Mouse (Mus musculus): ENCODE data around the gene Acot3.
"Not testable (repeated sequence)": the region's sequence is repeated elsewhere in the genome, so short reads cannot be mapped to it uniquely, and the experiment has no call there.

The Acot3 gene

DNA sequence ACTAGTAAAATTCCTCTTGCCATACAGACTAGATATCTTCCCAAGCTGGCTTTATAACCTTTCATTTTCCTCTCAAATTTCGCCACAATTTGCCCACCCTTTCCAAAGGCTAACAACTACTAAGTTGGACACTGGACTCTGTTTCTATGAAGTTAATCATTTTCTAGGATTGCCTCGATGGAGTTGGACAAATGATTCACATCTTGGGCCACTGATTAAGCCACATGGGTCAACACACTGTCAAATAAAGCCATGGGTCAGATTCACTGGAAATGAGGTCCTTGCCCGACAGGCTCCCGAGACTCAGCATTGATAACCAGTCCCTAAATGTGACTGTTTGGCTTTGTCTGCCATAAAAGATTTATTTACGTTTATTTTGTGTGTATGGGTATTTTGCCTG lies 9.7 kb upstream of the Acot3 start:
- no peak for DNase-seq (ENCODE audit: low spot score in 2 of 2)

DNA sequence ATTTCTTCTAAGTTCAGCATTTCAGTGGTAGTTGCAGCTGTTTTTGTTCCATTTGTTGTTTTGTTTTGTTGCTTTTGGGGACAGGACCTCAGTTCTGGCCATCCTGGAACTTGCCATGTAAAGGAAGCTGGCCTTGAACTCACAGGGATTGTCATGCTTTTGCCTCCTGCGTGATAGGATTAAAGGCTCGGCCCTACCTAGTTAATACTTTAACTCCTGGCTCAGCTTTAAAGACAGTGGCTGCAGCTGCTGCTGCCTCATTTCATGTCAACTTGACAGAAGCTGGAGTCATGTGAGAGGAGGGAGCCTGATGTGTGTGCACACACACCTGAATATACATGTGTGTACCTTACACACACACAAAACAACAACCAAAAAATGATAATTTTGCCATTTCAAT lies 7.9 kb upstream of the Acot3 start:
- DNase-seq (ENCODE audit: low spot score in 2 of 2): no peak

DNA sequence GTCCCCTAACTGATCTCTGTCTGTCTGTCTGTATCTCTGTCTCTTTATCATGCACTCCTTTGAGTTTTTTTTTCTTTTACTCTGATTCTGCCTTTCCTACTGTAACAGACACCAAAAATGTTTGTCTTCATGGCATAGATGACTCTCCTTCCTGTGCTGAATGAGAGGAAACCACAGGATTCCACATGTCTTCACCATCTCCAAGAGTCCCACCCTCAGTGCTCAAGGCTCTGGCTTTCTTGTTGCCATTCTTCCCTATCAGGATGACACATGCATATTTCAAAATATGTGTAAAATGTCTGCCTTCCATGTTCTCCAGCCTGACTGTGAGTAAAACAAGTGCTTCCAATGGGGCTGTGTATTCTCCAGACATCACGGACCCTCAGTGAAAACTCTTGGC lies 5.0 kb upstream of the Acot3 start:
- DNase-seq (ENCODE audit: low spot score in 2 of 2): no peak

DNA sequence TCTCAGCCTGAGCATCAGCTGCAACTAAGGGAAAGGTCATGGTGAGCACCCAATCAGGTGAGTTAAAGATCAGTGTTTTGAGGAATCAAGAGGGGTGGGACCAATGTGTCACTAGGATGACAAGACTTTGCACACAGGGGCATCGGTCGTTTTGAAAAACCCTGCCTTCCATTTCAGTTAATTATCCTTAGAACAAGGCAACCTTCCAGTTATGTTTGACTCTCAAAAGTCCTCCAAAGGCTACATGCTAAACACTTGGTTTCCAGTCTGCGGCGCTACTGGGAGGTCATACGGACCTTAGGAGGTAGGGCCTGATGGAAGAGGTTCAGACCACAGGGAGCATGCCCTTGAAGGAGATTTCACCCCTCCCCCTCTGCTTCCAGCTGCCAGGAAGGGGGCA lies 1.2 kb upstream of the Acot3 start:
- not testable (repeated sequence) for DNase-seq (ENCODE audit: low spot score in 2 of 2)

DNA sequence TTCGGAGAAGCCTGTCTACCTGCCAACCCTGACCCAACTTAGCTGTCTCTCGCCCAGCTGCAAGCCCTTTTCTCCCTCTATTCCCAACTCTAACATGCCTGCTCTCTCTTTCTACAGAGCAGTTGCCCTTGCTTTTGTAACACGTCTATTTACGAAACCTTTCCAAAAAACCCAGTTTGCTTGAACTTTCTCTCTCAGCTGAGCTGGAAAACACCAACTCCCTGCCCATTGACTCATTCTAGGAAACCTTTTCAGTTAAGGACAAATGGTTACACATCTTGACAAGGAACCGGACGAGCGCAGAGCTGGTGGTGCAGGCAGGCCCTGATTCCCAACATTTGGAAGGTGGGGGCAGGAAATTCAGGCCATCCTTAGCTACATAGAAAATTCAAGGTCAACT lies 665 bp downstream of the Acot3 start:
- no peak for DNase-seq (ENCODE audit: low spot score in 2 of 2)

DNA sequence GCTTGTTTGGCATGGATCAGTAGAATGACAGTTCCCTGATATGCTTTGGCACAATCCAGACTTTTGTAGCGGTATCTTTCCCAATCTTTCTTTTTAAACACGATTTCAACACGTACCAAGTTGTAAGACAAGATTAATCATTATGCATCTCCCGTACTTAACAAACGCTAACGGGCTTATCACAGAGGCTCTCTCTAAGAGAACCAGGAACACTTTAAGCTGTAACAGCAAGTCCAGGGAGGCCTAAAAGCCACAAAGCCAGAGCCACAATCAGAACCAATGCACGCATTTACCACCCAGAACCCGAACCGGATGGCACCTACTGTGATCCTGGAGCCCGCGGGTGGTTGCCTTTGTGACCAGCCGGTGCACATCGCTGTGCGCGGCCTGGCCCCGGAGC lies 1.2 kb downstream of the Acot3 start:
- no peak for DNase-seq (ENCODE audit: low spot score in 2 of 2)

DNA sequence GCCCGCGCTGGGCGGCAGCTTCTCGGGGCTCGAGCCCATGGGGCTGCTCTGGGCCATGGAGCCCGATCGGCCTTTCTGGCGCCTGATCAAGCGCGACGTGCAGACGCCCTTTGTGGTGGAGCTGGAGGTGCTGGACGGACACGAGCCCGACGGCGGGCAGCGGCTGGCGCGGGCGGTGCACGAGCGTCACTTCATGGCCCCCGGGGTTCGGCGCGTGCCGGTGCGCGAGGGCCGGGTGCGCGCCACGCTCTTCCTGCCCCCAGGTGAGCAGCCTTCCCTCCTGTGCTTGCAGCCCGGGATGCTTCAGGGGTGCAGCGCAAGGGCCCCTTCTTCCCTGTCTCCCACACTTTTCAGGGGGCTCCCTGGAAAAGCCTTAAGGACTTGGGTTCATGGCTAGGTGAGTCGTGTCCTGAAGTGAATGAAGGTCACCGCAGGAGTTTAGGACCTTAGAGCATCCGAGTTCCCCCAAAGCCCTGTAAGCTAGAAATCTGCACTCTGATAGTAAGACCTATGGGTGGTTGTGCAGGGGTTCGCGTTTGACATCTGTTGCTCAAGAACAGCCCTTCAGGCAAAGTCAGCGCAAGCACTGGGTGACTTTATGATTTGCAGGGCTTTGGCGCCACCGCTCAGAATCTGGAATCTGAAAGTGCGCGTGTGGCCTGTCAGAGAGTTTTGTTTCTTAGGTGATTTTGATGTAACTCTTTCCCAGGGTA lies 1.9 kb downstream of the Acot3 start:
- DNase-seq (ENCODE audit: low spot score in 2 of 2): no peak

DNA sequence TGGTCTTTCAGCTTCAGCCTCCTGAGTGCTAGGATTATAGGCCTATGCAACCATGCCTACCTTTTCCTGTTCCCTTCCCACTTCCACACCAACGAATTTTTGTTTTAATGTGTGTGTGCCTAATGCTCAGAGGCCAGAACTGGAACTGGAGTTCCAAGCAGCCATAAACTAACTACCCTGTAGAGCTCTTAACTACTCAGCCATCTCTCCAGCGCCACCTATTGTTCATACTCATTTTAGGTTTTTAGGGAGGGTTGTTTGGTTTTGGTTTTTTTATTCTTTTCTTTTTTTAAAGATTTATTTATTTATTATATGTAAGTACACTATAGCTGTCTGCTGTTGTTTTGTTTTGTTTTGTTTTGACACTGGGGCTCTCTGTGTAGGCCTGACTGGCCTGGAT lies 9.0 kb downstream of the Acot3 start:
- no peak for DNase-seq (ENCODE audit: low spot score in 2 of 2)

DNA sequence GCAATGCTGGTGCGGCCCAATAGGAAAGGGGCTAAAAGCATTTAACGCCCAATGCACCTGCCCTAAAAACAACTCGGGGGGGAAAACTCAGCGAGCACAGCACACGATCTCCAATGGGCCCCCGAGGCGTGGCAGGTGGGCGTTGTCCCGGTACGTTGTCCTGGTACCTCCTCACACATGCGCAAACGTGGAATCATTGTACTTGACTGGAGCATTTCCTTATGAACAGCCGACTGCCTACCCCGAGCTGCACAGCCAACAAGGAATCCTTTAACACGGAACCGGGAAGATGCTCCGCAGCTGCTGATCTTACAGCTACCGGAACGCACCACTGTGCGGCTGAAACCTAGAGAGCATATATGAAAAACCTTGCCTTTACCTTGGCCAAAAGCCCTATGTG lies 10.4 kb downstream of the Acot3 start:
- DNase-seq (ENCODE audit: low spot score in 2 of 2): no peak

DNA sequence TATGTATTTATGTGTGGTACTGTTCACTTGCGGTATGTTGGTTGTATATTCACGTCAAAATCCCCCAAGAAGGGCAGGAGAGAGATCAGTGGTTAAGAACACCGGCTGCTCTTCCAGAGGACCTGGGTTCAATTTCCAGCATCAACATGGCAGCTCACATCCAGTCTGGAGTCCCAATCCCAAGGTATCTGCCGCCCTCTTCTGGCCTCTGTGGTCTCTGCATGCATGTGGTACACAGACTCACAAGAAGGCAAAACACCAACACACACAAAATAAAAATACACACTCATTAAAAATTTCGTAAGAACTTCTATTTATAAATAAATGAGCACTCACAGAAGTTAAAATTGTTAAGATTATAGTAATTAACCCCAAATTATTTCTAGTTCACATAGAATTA lies 11.3 kb downstream of the Acot3 start:
- DNase-seq (ENCODE audit: low spot score in 2 of 2): no peak

DNA sequence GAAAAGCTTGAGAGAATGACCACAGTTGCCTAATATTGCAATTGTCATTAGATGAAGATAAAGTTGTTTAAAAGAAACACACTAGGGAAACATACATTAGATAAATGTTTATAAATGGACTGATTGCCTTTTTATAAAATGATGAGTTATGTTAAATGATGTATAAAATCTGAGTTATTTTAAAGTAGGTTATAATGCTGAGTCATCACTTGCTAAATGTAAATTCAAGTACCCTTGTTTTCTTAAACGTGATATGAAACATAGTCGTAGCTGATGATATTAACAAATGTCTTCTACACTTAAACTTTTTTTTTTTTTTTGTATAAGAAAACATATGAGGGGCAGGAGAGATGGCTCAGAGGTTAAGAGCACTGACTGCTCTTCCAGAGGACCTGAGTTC lies 11.9 kb downstream of the Acot3 start:
- no peak for DNase-seq (ENCODE audit: low spot score in 2 of 2)

DNA sequence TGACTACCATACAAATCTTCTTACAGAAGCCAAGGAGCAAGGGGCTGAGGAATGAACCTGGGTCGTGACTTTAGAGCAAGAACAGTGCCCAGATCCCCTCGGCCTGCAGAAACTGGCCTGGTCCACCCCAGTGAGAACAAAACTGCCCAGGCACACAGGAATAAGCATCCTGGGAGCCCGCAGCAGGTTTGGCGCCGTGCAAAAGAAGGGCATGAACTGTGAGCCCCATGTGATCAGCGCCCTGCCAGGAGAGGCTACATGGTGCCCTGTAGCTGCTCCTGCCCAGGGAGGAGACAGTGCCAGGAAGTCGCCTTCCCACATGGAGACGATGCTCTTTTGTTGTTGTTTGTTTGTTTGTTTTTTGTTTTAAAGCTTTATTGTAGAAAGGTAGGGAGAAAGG lies 12.7 kb downstream of the Acot3 start:
- no peak for DNase-seq (ENCODE audit: low spot score in 2 of 2)

DNA sequence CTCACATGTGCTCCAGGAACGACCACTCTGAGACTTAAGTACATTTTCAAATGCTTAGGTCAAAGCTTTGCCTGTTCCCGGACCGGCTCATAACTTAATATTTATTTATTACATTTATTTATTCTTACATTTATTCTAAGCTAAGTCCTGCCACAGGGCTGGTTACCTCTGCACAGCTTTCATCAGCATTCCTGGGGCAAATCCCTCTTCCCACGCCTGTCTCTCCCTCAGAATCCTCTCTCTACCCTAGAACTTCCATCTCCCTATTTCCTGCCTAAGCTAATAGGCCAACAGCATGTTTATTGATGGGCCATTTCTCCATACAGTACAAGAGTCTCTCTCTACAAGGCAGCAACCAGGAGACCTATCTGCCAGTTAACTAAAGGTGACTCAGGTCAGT lies 15.8 kb downstream of the Acot3 start:
- DNase-seq (ENCODE audit: low spot score in 2 of 2): no peak

DNA sequence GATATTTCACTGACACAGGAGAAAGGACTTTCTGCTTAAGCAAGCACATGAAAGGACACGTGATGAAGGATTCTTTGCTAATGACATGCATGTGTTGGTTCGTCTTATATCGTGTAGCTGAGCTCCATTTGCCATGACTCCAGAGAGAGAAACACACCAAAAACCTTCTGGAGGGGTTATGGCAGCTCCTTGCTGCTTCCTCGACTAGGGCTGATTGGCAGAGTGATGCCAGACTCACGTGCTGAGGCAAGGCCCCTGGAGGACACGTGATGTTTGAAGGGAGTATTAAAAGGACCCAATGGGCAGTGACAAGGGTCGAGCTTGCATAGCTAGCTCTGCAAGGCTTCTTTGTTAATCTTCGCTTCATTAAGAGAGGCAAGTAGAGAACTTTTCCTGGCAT lies 16.4 kb downstream of the Acot3 start:
- DNase-seq (ENCODE audit: low spot score in 2 of 2): no peak

DNA sequence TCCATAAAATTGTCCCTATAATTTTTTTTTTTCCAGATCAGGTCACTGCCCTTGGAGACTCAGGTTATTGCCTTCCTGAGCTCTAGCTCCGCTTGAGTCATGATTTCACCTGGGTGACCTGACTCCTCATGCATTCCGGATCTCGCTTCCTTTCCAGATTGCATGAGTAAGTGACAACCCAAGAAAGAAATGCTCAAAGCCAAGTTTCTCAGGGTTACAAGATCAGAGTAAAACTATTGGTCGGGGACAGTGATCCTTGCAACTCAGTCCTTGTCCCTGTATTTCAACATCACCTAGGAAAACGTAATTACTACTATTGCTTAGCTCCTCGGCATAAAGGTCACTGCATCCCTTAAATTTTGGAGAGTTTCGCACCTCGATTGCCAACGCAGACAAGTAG lies 17.0 kb downstream of the Acot3 start, which contains the start of gene Acot5:
Gene Acot5, plus strand, starts transcription at position 340 of the 400 bp plus-strand sequence.
- DNase-seq (ENCODE audit: low spot score in 2 of 2): no peak

DNA sequence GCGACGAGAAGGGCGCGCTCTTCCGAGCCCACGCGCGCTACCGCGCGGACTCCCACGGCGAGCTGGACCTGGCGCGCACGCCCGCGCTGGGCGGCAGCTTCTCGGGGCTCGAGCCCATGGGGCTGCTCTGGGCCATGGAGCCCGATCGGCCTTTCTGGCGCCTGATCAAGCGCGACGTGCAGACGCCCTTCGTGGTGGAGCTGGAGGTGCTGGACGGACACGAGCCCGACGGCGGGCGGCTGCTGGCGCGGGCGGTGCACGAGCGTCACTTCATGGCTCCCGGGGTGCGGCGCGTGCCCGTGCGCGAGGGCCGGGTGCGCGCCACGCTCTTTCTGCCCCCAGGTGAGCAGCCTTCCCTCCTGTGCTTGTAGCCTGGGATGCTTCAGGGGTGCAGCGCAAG lies 17.6 kb downstream of the Acot3 start:
- peak; percentile 18 to 20 for DNase-seq (ENCODE audit: low spot score in 2 of 2)

DNA sequence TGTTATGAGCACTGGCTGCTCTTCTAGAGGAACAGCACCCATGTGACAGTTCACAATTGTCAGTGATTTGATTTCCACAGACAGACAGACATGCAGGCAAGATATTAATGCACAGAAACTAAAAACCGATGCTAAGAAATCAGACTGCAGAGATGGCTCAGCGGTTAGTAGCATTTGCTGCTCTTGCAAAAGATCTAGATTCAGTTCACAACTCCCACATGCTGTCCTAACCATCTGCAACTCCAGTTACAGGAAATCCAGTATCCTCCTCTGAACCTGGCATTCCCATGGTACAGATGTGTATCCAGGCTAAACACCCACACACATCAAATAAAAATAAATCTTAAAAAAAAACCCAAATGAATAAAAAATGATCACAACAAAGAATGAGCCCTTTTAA lies 19.8 kb downstream of the Acot3 start:
- DNase-seq (ENCODE audit: low spot score in 2 of 2): no peak

DNA sequence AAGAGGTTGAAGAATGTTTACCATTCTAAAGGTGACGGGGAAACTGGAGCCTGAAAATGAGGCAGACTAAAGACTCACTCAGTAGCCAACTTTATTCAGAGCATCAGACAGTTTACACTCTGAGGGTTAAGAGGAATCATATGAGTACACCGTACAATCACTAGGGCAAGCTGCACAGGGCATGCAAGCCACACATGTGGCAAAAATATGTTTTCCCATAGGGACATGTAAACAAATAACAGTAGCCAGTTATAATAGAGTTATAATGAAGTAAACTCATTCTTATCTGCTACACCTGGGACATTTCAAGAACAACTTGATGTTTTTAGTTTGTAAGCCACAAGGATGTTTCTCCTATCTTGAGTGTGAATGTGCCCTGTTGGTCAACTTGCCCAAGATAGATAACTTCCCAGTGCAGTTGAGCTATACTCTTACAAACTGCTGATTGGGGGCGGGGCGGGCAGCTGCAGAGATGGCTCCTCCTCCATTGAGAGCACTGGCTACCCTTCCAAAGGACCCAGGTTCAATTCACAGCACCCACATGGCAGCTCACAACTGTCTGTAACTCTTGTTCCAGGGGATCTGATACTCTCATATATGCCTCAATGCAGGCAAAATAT lies 25.5 kb downstream of the Acot3 start:
- no peak for DNase-seq (ENCODE audit: low spot score in 2 of 2)

DNA sequence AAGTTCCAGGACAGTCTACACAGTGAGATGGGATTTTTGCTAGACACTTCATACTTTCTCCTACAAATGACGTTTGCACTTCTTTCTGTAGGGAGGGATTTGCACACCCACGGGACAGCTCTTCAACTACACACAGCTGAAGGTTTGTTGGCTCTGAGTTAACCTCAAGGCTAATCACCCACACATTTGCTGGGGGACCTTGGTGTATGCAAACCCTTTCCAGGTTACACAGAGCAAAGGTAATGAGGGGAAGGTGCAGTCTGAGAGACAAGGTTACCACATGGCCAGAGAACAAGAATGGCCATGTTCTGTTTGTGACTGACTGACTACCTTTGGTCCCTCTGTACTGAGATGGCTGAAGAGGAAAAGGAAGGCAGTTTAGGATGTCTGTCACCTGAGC lies 31.9 kb downstream of the Acot3 start:
- no peak for DNase-seq (ENCODE audit: low spot score in 2 of 2)

DNA sequence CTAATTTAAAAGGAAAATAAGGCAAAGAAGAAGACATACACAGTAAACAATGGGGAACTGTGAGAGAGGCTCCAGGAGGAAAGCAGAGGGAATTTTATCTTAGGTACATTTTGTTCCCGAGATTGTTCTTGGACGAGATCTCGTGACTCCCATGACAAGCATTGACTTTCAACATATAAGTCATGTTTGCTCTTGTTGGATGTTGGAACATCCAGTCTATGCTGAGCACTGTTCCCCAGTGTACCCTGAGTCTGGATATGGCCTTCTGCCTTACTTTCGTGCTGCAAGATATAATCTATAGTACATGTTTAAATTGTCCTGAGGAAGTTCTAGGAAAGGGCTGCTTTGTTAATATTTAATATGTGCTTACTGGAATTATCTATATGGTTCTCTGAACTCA lies 32.6 kb downstream of the Acot3 start:
- DNase-seq (ENCODE audit: low spot score in 2 of 2): no peak

DNA sequence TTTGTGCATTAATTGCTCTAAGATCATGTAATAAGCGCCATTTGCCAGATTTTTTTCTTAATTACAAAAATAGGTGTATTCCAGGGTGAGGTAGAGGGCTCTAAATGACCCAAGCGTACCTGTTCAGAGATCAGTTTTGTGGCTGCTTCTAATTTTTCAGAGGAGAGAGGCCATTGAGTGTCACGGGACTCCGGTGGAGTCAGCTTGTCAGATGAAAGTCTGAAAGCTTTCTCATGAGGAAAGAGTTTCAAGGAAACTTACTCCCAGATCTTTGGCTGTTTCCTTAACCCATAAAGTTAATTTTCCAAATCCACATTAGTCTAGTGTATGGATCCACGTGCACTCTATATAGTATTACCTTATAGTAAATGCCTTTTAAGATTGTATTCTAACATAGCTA lies 42.7 kb downstream of the Acot3 start:
- not testable (repeated sequence) for DNase-seq (ENCODE audit: low spot score in 2 of 2)

DNA sequence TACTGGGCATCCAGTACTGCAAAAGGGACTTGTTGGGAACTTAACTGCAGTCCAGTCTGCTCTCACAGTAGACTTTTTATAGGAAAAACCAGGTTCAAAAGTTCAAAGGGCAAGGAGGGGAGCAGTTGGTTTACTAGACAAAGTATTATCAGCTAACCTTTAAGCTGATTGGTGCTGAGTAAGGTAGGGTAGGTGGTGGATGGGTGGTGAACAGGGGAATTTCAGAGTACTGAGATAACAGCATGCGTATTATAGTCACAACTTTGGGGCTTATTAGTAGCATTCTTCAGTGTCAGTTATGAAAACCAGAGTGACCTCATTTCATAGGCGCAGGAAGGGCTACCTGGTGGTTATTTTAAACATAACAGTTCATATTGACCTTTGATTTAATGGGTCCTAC lies 47.7 kb downstream of the Acot3 start:
- no peak for DNase-seq (ENCODE audit: low spot score in 2 of 2)

DNA sequence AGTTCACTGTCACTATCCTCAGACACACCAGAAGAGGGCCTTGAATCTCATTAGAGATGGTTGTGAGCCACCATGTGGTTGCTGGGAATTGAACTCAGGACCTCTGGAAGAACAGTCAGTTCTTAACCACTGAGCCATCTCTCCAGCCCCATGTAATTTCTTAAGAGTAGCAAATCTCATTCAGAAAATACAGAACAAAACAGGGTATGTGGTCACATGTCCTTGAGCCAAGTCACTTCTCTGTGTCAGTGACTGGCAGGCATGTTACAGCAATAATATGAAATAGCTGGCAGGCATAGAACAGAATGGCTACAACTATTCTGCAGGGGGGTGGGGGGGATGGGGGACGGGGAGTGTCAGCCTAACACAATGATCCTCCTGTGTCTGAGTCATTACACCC lies 48.1 kb downstream of the Acot3 start:
- DNase-seq (ENCODE audit: low spot score in 2 of 2): no peak

All from frontal cortex, postnatal 25 days (tissue).